Mouse (Mus musculus): ENCODE measurements at regions not wholly inside any gene's neighbourhood (a gene's known extent, or its start where the extent isn't known, plus 50 kb on each side); places are given as distances from the start of the nearest gene placed in this dataset.

DNA sequence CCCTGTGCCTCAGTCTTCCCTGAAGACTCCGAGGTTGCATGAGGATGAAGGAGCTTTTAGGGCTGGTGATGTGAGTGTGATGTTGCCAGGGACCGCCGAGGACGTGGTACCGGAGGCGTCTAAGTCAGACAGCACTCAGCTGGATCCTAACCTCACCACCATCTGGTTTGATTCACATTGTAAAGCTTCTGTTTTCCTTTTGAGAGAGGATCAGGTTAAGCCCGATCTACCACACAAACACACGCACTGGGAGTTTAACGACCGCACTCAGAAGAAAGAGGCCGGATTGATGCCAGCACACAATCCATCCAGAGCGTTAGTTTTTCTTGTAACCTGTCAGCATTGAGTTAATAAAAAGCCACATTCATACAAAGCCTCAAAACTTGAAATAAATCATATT is 371.9 kb downstream of the Cog6 start:
- no peak for TF ChIP-seq CTCF (conservative IDR thresholded peaks at IDR 0.05; ENCODE audit: low read length)
- no peak for TF ChIP-seq POU5F1 (IDR thresholded peaks at IDR 0.05; ENCODE audit: borderline replicate concordance, low read length)
- no peak for TF ChIP-seq NANOG (IDR thresholded peaks at IDR 0.05; ENCODE audit: borderline replicate concordance, low read length)

GRCm38 (mm10) chr3:52644178-52645128 is 372.6 kb downstream of the Cog6 start:
- peak overlapping the region; percentile 32; the same call in 1 of the 2 replicates for H3K4me3 ChIP-seq (replicated peaks; ENCODE audit: low read length)
- TF ChIP-seq NANOG (IDR thresholded peaks at IDR 0.05; ENCODE audit: borderline replicate concordance, low read length) (no peak), CTCF (conservative IDR thresholded peaks at IDR 0.05; ENCODE audit: low read length) (no peak), POU5F1 (IDR thresholded peaks at IDR 0.05; ENCODE audit: borderline replicate concordance, low read length) (no peak)
- peaks cover 51% of the 10 kb centered on the region for H3K27me3 ChIP-seq (ENCODE audit: insufficient read depth, low read length)
- no peaks in the 10 kb centered on the region for H3K9me3 ChIP-seq (ENCODE audit: low read length)
- no peaks in the 10 kb centered on the region for H3K36me3 ChIP-seq (ENCODE audit: insufficient read depth, low read length)
- H3K4me1 ChIP-seq (replicated peaks; ENCODE audit: low read depth, low read length) = peaks cover 32% of the 10 kb centered on the region

More for the DNA sequence above, 371.9 kb downstream of the Cog6 start:
- Histone ChIP-seq H3K4me3 (replicated peaks; ENCODE audit: low read length) (peak overlapping the region; percentile 32; the same call in 1 of the 2 replicates), H3K36me3 (ENCODE audit: insufficient read depth, low read length) (no peaks in the 10 kb centered on the region), H3K27me3 (ENCODE audit: insufficient read depth, low read length) (peaks cover 51% of the 10 kb centered on the region), H3K4me1 (replicated peaks; ENCODE audit: low read depth, low read length) (peaks cover 27% of the 10 kb centered on the region), H3K9me3 (ENCODE audit: low read length) (no peaks in the 10 kb centered on the region)

- Histone ChIP-seq H3K9me3 (ENCODE audit: low read length) (no peaks in the 10 kb centered on the region), H3K4me3 (replicated peaks; ENCODE audit: low read length) (no peak overlapping the region), H3K4me1 (replicated peaks; ENCODE audit: low read depth, low read length) (peaks cover 36% of the 10 kb centered on the region), H3K27me3 (ENCODE audit: insufficient read depth, low read length) (peaks cover 51% of the 10 kb centered on the region), H3K36me3 (ENCODE audit: insufficient read depth, low read length) (no peaks in the 10 kb centered on the region)
- TF ChIP-seq NANOG (IDR thresholded peaks at IDR 0.05; ENCODE audit: borderline replicate concordance, low read length) (no peak), POU5F1 (IDR thresholded peaks at IDR 0.05; ENCODE audit: borderline replicate concordance, low read length) (no peak), CTCF (conservative IDR thresholded peaks at IDR 0.05; ENCODE audit: low read length) (no peak)
Observed at GRCm38 (mm10) chr3:52643796-52644177, 373.2 kb downstream of the Cog6 start.

GRCm38 (mm10) chr3:52643100-52643551 is 373.9 kb downstream of the Cog6 start:
- Histone ChIP-seq H3K4me3 (replicated peaks; ENCODE audit: low read length) (no peak overlapping the region), H3K4me1 (replicated peaks; ENCODE audit: low read depth, low read length) (peaks cover 37% of the 10 kb centered on the region), H3K9me3 (ENCODE audit: low read length) (no peaks in the 10 kb centered on the region), H3K27me3 (ENCODE audit: insufficient read depth, low read length) (peaks cover 51% of the 10 kb centered on the region), H3K36me3 (ENCODE audit: insufficient read depth, low read length) (no peaks in the 10 kb centered on the region)
- no peak for TF ChIP-seq NANOG (IDR thresholded peaks at IDR 0.05; ENCODE audit: borderline replicate concordance, low read length)
- no peak for TF ChIP-seq CTCF (conservative IDR thresholded peaks at IDR 0.05; ENCODE audit: low read length)
- TF ChIP-seq POU5F1 (IDR thresholded peaks at IDR 0.05; ENCODE audit: borderline replicate concordance, low read length) = no peak

DNA sequence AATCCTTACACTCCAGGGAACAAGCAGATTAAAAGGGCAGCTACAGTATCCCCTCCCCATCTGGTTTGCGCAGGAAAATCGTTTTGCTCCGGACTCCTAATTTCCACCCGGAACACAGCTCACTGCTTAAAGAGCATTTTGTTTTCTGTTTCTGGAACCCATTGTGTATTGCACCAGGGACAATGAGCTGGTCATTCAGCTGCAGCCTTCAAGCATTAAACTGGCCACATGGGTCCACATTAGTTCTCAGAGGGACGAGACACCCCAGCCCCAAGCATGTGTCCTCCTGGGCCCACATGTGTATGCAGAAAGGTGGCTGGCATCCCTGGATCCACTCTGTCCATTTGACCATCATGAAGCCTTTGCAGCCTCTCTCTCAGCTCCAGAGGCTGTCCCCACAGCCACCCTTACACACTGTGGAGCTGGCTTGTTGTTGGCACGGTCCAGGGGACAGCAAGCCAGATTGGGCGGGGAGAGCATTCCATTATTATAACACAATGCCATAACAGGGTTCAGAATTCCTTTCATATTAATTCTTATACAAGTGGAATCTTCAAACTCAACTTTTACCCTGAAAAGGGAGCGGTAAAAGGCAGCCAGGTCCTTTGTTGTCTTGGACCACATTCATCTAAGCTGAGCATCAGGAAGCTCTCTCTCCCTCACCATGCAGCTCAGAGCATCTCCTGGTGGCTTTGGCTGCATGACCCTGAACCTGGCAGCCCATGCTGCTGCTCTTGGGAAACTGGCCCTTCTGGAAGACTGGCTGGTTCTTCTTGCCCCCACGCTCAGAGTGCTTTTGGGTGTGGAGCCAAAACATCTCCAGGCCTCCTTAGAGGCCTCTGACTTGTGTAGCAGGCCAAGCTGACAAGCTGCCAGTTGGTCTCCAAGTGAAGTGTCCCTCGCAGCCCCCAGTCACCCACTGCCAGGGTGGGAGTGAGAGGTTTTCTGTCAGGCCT is 373.4 kb downstream of the Foxo1 start:
- Histone ChIP-seq H3K36me3 (ENCODE audit: insufficient read depth, low read length) (no peaks in the 10 kb centered on the region), H3K27me3 (ENCODE audit: insufficient read depth, low read length) (peaks cover 41% of the 10 kb centered on the region), H3K4me3 (replicated peaks; ENCODE audit: low read length) (no peak overlapping the region), H3K9me3 (ENCODE audit: low read length) (no peaks in the 10 kb centered on the region), H3K4me1 (replicated peaks; ENCODE audit: low read depth, low read length) (peaks cover 37% of the 10 kb centered on the region)
- TF ChIP-seq CTCF (conservative IDR thresholded peaks at IDR 0.05; ENCODE audit: low read length) = no peak
- no peak for TF ChIP-seq NANOG (IDR thresholded peaks at IDR 0.05; ENCODE audit: borderline replicate concordance, low read length)
- TF ChIP-seq POU5F1 (IDR thresholded peaks at IDR 0.05; ENCODE audit: borderline replicate concordance, low read length) = no peak

DNA sequence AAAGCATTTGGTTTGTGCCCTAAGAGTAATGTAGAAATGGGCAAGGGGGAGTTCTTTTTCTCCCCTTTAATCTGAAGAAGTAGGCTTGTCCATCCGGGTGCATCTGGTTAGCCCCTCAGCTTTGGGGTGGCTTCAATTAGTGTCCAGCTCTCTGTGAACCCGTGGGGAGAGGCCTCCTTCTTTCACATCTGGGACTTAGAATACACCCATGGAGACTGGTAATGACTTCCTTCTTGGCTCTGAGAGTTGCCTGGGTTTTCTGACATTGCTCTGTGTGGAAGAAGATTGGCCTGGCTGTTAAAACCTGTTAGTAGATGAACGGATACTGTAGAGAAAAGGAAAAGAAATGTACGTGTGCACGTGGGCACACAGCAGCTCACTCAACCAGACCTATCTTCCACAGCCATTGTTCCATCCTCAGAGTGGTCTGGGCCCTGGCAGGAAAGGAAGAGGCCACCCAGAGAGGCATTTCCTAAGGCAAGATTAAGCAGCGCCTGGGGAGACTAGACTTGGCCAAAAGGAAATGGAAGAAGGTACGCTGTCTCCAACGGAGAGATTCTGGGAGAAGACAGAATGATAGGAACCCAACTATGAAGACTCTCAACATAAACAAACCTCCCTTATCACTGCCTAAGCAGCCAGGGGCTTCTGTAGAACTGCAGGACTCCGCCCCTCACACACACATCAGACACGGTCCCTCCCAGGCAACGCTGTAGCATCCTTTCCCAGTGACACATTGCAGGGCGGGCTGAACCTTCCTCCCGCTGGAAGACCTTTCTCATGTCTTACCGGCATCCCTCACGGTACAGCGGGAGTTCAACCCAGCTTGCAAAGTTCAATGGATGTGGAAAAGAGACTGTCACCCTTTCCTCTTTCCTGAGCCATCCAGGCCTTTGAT is 372.4 kb downstream of the Foxo1 start:
- H3K9me3 ChIP-seq (ENCODE audit: low read length) = no peaks in the 10 kb centered on the region
- no peak for TF ChIP-seq CTCF (conservative IDR thresholded peaks at IDR 0.05; ENCODE audit: low read length)
- no peak for TF ChIP-seq POU5F1 (IDR thresholded peaks at IDR 0.05; ENCODE audit: borderline replicate concordance, low read length)
- no peak for TF ChIP-seq NANOG (IDR thresholded peaks at IDR 0.05; ENCODE audit: borderline replicate concordance, low read length)
- no peak overlapping the region for H3K4me3 ChIP-seq (replicated peaks; ENCODE audit: low read length)
- peaks cover 37% of the 10 kb centered on the region for H3K4me1 ChIP-seq (replicated peaks; ENCODE audit: low read depth, low read length)
- H3K27me3 ChIP-seq (ENCODE audit: insufficient read depth, low read length) = peaks cover 41% of the 10 kb centered on the region
- H3K36me3 ChIP-seq (ENCODE audit: insufficient read depth, low read length) = no peaks in the 10 kb centered on the region

DNA sequence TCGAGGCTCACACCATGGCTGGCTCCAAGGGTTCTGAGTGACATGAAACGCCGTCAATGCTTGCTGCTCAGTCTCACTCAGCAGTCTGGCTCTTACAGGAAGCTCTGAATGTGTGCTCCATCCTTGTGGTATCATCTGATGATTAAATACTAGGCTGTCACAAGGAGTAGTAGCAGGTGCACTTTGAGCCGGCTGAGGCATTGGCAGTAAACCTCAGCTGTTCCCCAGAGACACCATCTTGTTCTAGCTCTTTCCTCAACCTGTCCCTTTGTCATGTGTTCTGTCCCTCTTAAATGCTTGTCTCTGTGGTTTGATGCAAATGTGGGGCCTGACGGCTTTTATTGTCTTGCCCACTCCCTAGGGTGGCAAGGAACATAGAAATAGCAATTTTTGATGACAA is 370.7 kb downstream of the Foxo1 start:
- Histone ChIP-seq H3K27me3 (ENCODE audit: insufficient read depth, low read length) (peaks cover 26% of the 10 kb centered on the region), H3K36me3 (ENCODE audit: insufficient read depth, low read length) (no peaks in the 10 kb centered on the region), H3K4me3 (replicated peaks; ENCODE audit: low read length) (no peak overlapping the region), H3K4me1 (replicated peaks; ENCODE audit: low read depth, low read length) (peaks cover 22% of the 10 kb centered on the region), H3K9me3 (ENCODE audit: low read length) (no peaks in the 10 kb centered on the region)
- TF ChIP-seq CTCF (conservative IDR thresholded peaks at IDR 0.05; ENCODE audit: low read length) (no peak), NANOG (IDR thresholded peaks at IDR 0.05; ENCODE audit: borderline replicate concordance, low read length) (no peak), POU5F1 (IDR thresholded peaks at IDR 0.05; ENCODE audit: borderline replicate concordance, low read length) (no peak)
